Mouse (Mus musculus) ES-E14 (cell line): ENCODE measurements at regions not wholly inside any gene's neighbourhood (a gene's known extent, or its start where the extent isn't known, plus 50 kb on each side); places are given as distances from the start of the nearest gene placed in this dataset.

ENCODE experiments used
- CHD2 ChIP-seq: IDR thresholded peaks from 2 replicates; pipeline ENCODE4 v1.6.1; 2014; ENCODE audit warnings: mild to moderate bottlenecking, low read depth, low read length, inconsistent platforms
- HCFC1 ChIP-seq: IDR thresholded peaks from 2 replicates; pipeline ENCODE4 v1.6.1; 2012; ENCODE audit warnings: low read length, inconsistent platforms, borderline replicate concordance; ENCODE audit not compliant: insufficient read depth
- MAFK ChIP-seq: IDR thresholded peaks from 2 replicates; pipeline ENCODE4 v1.6.1; 2014; ENCODE audit warnings: mild to moderate bottlenecking, low read depth, low read length, inconsistent platforms; ENCODE audit not compliant: insufficient read depth

GRCm38 (mm10) chr15:85676871-85677270 lies 57.9 kb upstream of the Ppara start:
- TF ChIP-seq HCFC1, result no peak
- no peak for TF ChIP-seq CHD2
- no peak for TF ChIP-seq MAFK
